Mouse (Mus musculus): ENCODE data around the gene Klhl29. TPM values are rescaled to one million over a fixed set of nuclear protein-coding genes. Genes with fewer than 3 reads are reported as not detected.

The Klhl29 gene
- total RNA-seq, 2 experiments from 2014 or later: 2.1 to 3.3 TPM

DNA sequence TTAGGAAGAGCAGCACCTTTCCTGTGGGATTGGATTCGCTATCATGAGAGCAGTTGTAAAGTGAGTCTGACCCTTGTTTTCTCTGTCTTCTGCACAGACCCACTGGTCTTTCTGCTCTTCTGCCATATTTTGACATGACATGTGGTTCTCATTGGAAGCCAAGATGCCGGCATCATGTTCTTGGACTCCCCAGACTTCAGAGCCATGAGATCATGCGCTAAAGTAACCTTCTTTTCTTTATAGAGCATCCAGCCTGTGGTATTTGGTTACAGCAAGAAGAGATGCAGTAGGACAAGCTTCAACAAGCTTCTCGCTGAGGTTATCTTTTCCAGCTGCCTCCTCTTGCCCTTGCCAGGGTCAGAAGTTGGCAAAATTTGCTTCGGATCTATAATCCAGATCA is 145.0 kb downstream of the Klhl29 start:
- no peak for DNase-seq
- intact Hi-C loops (cut with DNase I): no loop called here

DNA sequence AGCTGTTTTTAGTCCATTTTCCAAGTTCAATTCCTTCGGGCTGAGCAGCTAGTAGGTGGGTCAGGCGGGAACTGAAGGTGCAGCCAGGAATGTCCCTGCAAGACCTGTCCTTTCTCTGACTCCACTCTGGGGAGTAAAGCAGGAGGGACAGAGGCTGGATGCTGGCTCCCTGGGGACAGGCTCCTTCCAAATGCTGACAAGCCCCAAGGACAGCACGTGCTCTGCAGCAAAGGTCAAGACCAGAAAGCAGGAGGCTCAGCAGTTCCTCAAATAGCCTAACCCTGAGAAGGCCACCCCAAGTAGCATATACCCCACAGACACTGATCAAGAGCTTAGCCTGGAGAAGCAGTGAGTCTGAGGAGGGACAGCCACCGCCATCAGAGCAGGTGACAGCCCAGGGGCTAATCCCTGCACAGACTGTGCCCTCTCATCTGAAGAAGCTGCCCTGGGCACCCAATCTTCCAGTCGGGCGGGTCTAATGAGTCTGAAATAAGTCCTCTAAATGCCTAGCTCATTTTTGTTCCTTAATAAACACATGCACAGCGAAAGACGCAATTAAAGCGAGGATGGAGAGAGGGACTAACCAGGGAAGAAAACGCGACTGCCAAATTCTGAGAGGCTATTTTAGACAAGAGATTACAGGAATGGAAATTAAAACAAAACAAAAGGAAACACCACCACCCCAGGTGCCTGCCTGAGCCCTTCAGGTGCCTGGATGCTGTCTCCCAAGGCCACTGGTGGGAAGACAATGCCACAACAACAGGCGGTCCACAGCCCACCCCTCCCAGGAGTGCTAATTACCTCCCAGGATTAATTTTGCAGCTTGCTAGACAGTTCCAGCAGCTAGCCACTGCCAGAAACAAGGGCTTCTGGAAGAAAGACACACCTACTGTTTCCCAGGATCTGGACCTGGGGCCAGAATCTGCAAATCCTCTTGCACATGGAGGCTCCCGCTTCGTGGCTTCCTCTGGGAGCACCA is 148.5 kb downstream of the Klhl29 start:
- peak in 1 of 2 experiments; percentile 45 for DNase-seq
- intact Hi-C loops (cut with DNase I): no loop called here

DNA sequence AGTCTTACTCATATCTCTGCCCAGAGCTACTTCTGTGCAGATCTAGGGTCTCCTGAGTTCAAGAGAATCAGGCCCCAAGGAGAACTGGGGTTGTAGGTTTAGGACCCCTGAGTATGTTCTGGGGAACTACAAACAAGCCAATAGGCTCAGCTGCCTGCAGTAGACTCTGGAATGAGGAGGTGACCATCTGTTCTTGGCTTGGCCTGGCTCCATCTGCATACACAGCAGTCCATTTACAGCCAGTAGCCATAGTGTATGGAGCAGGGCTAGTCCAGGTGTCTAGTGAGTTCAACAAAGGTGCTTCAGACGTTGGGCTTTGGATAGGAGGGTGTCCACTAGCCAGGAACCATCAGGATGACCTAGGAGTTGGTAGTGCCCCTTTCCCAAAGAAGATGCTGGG is 151.9 kb downstream of the Klhl29 start:
- DNase-seq: no peak
- intact Hi-C loops (cut with DNase I): no loop called here

DNA sequence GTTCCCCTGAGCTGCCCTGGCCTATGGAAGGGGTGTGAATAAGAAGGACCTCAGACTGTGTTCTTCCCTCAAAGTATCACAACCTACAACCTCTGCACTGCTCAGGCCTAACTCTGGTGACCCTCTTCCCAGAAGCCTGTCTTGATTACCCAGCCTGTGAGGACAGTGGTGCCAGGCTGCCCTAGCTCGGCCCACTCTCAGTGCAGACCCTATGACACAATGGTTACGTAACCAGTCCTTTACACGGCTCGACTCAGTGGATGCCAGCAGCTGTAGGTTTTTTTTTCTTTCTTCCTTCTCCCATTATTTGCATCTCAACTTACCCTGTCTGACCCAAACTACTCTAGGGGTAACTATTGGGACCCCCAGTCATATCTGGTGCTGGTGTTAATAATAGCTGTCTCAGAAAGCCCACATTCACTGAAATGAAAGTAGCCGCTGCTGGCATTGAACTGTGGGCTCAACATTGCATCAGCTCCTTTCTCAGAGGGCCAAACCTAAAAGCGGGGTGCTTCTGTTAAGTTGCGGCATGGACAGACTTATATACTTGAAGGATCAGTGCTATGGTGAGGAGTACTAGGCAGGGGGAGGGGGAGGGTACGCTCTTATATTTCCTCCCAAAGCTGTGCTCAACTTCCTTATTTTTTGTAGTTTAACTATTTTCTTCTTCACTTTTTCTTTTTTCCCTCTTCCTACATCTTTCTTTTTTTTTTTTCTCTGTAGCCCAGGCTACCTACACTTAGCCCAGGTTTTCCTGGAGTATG is 152.9 kb downstream of the Klhl29 start:
- DNase-seq: no peak
- intact Hi-C loops (cut with DNase I): no loop called here

DNA sequence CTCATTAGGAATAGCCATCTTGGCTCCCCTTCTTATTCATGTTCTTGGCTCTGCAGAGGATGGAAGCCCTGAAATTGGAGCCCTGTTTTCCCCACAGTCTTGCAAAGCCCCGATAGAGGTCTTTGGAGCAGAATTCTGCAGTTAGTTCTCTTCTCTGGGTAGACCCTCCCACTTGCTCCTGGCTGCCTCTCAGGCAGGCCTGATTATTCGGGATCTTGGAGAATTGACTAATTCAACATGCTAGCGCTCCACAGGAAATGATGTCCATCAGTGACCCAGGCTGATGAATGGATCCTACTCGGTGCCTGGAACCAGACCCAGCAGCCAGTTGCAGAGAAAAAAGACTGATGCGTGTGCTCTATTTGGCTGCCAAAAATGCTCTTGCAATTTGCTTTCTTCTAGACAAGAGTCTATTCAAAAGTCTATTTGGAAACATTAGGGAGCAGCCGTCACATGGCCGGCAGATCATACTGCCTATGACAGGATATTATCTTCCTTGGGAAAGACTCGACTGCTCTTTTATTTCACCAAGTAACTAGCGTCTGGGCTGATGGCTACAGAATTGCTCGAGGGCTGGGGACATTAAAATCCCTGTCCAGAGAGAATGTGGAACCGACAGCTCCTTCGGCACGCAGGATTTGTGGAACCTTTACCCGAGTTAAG is 155.4 kb downstream of the Klhl29 start:
- intact Hi-C loops (cut with DNase I): no loop called here
- peak in 1 of 2 experiments; percentile 31 for DNase-seq

DNA sequence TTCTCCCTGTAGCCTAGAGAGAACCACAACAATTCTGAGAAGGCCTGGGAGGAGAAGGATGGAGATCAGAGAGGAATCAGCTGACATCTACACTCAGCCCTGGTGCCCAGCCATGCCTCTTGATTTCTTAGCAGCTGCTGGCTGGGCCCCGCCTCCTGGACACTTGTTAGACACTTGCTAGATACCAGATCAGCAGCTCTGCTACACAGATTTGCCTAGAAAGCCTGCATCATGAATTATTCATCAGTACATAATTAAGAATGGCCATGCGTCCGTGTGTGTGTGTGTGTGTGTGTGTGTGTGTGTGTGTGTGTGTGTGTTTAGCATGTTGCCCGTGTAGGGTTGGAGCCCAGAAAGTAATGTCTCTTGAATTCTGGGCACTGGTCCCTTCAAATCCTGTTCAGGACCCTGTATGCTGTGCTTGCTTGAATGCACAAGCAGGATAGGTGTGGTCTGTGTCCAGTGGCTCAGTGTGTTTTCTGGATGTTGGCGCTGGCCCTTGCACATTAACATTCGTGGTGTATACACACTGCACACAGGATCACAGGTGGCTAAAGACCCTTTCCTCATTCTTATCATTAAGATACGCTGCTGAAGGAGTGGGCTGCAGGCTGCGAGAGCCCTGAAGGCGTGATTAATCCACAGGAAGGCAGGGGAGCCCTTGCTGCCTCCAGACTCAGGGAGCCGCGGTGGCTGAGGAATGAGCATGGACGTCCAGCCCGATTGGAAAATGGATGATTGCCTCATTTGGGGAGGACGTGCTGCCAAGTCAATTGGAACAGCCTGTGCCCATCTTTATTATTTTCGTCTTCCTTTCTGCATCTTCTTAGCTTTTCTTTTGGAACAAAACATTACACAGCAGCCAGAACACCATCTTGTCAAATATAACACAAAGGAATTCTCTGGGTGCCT is 159.4 kb downstream of the Klhl29 start:
- DNase-seq: peak in 1 of 2 experiments; percentile 37
- intact Hi-C loops (cut with DNase I): no loop called here

DNA sequence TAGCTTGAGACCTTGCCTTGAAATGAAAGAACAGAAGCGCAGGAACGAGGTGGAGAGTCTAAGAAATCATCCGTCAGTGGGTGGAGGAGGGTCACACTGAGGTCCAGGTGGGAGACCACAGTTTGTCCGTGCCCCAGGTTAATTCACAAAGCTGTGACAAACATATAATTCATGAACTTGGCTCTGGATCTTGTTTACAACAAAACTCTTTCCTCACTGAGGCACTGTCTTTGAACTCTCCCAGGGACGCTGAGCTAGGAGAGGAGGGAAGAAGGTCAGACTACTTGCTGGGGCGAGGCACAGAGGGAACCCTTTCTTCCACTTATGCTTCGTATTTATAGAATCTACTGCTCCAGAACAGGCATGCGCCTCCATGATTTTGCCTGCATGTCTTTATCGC is 161.2 kb downstream of the Klhl29 start:
- no peak for DNase-seq
- intact Hi-C loops (cut with DNase I): no loop called here

DNA sequence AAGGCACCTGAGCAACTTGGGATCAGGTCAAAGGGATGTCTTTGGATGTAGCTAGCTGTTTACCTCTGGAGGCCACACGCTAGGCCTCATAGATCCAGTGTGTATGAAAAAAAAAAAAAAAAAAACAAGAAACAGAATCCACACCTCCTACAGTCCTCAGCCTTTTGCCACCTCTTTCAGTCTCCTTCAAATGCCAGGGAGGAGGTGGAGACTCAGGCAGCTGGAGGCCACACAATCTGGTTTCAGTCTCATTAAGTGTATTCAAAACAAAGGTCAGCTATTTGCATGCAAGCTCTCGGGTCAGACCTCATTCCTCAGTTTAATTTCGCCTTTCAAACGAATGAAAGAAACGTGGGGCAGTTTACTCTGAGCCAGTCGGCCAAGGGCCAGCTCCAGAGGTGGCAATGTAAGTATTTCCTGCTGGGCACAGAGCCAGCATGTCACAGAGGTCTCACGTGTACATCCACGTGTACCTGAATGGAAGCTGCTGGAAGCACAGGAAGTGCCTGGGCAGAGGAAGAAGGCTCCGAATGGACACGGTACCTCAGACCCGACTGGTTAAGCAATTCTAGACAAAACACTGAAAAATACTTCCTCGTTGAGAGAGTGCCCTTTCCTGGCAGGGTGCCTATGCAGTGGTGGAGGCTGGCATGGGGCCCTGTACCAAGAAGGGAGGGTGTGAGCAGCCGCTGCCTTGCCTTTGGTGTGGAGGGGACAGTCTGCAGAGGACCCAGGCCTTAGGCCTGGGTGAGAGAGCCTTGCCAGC is 162.0 kb downstream of the Klhl29 start:
- intact Hi-C loops (cut with DNase I): no loop called here
- peak; percentile 41 to 47 for DNase-seq

DNA sequence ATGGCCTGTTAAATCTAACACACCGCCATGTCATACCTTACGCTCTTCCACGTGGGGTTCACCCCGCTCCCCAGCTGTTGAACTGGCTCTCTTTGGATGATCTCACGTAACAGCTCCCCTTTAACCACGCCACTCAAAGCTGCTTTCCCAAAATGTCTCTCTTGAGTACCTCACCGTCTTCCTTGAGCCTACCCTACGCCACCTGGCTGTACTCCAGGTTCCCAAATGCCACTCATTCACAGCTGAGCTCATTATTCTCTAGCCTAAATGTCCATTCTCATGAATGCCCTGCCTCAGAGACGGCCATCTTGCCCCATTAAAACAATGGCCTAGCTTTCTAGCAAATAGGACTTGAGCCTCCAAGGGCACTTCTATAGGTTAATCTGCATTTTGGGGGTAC is 163.6 kb downstream of the Klhl29 start:
- DNase-seq: no peak
- intact Hi-C loops (cut with DNase I): no loop called here

DNA sequence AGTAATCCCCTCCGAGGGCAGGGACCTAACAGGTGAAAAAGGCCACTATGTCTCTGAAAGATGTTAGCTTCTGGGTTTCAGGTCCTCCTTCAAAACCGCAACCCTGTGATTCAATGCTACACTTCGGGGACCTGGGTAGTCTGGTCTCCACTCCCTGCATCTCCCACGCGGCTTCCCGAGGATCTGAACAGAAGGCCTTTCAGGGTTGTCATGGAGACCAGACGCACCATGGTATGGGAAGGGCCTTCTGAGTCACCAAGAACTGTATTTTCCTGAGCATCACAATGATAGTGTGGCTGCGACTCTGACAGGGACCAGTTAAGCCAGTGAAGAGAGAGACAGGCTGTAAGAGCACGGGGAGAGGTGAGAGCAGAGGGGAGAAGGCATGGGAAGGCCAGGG is 164.7 kb downstream of the Klhl29 start:
- DNase-seq: no peak

DNA sequence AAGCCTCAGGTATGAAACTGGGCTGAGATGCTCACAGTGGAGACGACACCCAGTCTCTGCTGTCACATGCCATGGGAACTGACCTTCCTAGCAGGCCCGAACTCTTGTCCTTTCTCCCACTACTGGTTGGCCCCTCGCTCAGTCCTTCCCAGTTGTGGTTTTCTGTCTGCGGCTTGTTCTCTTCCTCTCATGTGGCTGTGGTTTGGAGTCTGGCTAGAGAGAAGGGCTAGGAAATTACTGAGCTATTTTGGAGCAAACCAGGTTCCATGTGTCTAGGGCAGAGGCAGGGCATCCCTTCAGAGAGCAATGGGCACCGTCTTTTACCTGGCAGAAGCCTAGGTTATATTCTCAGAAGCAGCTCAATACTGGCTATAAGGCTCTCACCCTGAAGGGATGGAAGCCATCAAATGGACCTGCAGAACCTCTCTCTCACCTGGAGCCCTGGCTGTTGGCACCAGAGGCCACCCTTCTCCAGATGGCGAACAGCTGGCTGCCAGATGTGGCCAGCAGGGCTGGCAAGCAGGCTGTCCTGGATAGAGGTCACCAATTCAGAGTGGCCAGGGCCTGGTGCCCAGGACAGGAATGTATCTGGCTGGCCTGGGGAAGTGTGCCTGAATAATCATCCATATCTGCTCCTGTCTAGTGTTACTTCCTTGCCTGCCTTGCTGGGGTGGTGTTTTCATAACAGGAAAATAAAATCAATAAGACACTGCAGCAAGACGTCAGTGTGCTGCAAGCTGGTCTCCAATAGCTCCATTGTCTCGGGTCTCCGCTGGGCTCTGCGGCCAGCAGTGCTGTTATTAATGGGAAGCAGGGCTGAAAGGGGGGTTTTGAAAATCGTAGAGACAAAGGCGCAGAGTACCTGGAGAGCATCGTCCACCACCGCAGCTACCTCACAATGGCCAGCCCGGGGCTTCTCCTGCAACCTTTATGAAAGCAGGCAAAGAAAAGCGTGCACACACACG is 167.3 kb downstream of the Klhl29 start:
- no peak for DNase-seq
- intact Hi-C loops (cut with DNase I): loop anchor here (5.0 kb wide), 1 partner anchor 61 kb away; no protein-coding TSS in a partner anchor

More for the DNA sequence above, 164.7 kb downstream of the Klhl29 start:
- intact Hi-C loops (cut with DNase I): no loop called here

DNA sequence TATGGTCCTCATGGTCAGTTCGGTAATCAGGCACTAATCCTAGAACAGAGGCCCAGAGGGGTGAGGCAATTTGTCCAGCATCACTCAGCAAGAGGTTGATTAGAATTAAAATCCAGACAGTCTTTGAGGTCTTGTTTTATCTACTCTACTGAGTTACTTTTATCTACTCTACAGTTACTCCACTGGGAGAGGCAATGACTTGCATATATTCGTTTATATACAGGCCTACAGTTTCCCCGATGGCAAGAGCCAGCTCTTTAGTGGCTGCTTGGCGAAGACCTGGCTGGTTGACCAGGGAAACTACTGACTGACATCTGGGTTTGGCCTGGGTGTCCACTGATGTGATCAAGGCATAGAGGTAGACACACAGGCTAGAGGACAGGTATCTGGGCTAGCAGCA is 168.3 kb downstream of the Klhl29 start:
- DNase-seq: no peak
- intact Hi-C loops (cut with DNase I): loop anchor here (5.0 kb wide), 1 partner anchor 60 kb away; no protein-coding TSS in a partner anchor

DNA sequence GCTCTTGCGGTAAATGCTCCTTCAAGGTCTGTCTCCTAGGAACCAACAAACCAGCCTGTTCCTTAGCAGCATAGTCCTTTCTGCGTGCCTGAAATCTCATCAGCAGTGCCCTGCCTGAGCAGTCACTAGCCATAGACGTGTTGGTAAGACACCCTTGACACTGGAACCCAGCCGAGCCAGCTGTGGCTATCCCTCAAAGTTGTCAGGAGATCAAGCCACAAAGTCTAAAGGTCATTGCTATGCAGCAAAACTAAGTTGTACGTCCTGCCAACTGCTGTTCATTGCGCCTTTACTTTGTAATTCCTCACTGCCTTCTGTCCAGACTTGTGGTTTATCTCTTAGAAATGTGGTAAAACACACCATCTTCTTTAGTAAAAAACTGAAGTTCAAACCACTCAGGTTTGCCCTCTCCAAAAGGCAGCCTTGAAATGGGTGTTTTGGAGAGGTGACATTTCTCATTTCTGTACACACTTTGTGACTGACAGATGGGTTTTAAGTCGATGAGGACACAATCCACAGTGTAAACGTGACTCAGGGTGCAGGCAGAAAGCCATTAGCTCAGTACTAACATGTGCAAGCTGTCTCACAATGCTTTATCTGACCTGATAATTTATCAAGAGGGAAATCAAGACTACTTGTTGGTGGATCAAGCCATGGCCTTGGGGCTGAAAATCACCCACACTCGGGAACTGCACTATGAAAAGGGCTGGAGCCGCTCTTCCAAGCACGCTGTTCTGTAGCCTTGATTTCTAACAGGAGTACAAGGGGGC is 171.2 kb downstream of the Klhl29 start:
- peak; percentile 62 to 78 for DNase-seq
- intact Hi-C loops (cut with DNase I): loop anchor here (5.0 kb wide), 1 partner anchor 38 kb away; no protein-coding TSS in a partner anchor

DNA sequence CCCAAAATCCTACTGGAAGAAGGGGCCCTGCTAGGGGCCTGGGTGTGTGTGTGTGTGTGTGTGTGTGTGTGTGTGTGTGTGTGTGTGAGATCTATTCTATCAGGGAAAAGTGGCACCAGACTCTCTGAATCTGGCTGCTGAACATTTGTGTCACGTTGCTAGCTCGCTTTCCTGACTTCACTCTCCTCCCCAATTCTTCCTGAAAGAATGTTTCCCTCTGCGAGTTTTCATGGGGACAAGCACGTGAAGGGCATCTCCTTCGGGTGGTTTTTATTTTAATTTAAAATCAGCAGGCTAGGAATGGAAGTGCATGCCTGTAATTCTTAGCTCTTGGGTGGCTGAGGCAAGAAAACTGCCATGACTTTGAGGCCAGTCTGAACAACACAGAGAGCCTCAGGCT is 172.1 kb downstream of the Klhl29 start:
- DNase-seq: no peak
- intact Hi-C loops (cut with DNase I): loop anchor here (5.0 kb wide), 1 partner anchor 39 kb away; no protein-coding TSS in a partner anchor

DNA sequence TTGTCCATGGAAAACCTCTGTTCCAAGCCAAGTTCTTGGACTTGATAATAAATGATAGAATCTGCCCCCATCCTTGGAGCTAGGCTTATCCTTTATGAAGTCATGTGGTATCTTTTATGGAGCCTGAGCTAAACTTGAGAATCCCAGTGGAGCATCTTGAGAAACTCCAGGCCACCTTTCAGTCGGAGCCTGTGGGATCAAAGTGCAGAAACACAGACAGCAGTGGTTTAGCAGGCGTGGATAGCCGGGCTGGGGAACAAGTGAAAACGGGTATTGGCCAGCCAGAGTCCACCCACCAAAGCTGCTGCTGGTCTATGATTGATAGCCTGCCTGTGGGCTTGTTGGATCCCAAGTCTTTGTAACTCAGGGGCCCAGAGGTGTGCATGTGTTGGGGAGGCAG is 177.2 kb downstream of the Klhl29 start:
- intact Hi-C loops (cut with DNase I): no loop called here
- DNase-seq: no peak

DNA sequence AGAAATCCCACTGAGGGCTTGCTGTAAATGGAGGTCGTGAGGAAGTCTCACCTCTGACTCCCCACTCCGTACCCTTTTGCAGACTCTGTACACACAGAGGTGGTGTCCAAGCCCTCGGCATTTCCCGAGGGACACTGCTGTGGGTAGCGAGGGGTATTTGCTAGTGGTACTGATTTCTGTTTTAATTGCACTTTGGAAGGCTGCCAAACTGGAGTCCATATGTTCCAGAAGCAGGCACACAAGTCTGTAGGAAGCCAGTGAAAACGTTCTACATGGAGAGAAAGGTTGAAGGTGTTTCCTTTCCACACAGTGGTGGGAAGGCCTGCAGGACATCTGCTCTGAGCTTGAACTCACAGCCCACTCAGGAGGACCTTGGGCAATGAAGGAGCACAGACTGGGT is 181.3 kb downstream of the Klhl29 start:
- DNase-seq: no peak
- intact Hi-C loops (cut with DNase I): no loop called here

DNA sequence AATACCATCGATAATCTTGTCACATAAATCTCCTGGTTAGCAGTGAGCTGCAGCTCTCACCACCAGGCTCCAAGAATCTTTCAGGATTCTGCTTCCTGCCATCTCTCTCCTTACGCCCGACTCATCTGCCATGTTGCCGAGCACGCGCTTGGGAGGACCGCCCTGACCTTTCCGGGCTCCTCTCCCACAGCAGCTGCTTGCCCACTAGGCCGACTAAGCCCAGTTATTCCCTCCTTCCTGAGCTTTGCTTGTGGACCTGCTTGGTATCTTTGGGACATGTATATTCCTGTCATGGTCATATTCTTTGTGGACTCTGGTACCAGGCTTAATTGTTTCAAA is 183.1 kb downstream of the Klhl29 start:
- DNase-seq: no peak
- intact Hi-C loops (cut with DNase I): no loop called here

Measured in gastrocnemius, postnatal 36 days (tissue).